Mouse (Mus musculus) C2C12 (cell line): Measurements from ENCODE around the gene Cpne9. TPM values are rescaled to one million over a fixed set of nuclear protein-coding genes. Genes with fewer than 3 reads are reported as not detected.

ENCODE experiments used
- H3K27me3 ChIP-seq: one replicate; pipeline ENCODE4 v1.6.1; 2011; ENCODE audit not compliant: control insufficient read depth, insufficient read depth, insufficient read length
- H3K36me3 ChIP-seq: one replicate; pipeline ENCODE4 v1.6.1; 2011; ENCODE audit not compliant: control insufficient read depth, insufficient read depth
- H3K4me3 ChIP-seq: one replicate; pipeline ENCODE4 v1.5.1; 2011; ENCODE audit warnings: mild to moderate bottlenecking, control low read depth; ENCODE audit not compliant: poor library complexity, insufficient read depth, severe bottlenecking
- H3K79me2 ChIP-seq: one replicate; pipeline ENCODE4 v1.6.1; 2011; ENCODE audit not compliant: control insufficient read depth, insufficient read depth
- H3K79me3 ChIP-seq: one replicate; pipeline ENCODE4 v1.6.1; 2011; ENCODE audit warnings: low read depth, control low read depth
- H3ac ChIP-seq: one replicate; pipeline ENCODE3; 2011; ENCODE audit warnings: low read depth; ENCODE audit not compliant: control insufficient read depth, insufficient read length
- CEBPB ChIP-seq: IDR thresholded peaks from one replicate; pipeline ENCODE4 v1.6.1; 2011; ENCODE audit warnings: low read depth, mild to moderate bottlenecking, control low read depth, moderate library complexity
- CTCF ChIP-seq: IDR thresholded peaks from one replicate; pipeline ENCODE4 v1.5.1; 2011; ENCODE audit not compliant: control insufficient read depth, insufficient read depth, insufficient read length
- FOSL1 ChIP-seq: IDR thresholded peaks from one replicate; pipeline ENCODE4 v1.8.0; 2011; ENCODE audit warnings: mild to moderate bottlenecking, low read length; ENCODE audit not compliant: poor library complexity, insufficient read depth, severe bottlenecking
- MAX ChIP-seq: IDR thresholded peaks from one replicate; pipeline ENCODE4 v1.6.1; 2011; ENCODE audit warnings: mild to moderate bottlenecking, control low read depth
- MYOD1 ChIP-seq: IDR thresholded peaks from one replicate; pipeline ENCODE4 v1.6.1; 2011; ENCODE audit warnings: low read depth; ENCODE audit not compliant: control insufficient read depth, insufficient read length
- MYOG ChIP-seq: IDR thresholded peaks from one replicate; pipeline ENCODE4 v1.6.1; 2011; ENCODE audit not compliant: control insufficient read depth, insufficient read length; ENCODE audit errors: extremely low read depth
- USF1 ChIP-seq: IDR thresholded peaks from one replicate; pipeline ENCODE4 v1.6.1; 2011; ENCODE audit warnings: low read depth, mild to moderate bottlenecking, control low read depth, moderate library complexity
- long read RNA-seq, 2 experiments: library from polyadenylated mRNA; unstranded; transcript quantifications; one replicate each; pipeline ENCODE4 v2.0.0; 2019 to 2020
- polyA plus RNA-seq: library from polyadenylated mRNA; unstranded; fragments of >200 nt; fragmentation: generic; extraction: Trizol; gene quantifications from one replicate; pipeline ENCODE4 v1.2.1, GENCODE M21; 2012; ENCODE audit warnings: missing spikeins

The Cpne9 gene
- 0.01 TPM for polyA plus RNA-seq
- long read RNA-seq, experiment 1: 0 reads
- long read RNA-seq, experiment 2: 0 reads

DNA sequence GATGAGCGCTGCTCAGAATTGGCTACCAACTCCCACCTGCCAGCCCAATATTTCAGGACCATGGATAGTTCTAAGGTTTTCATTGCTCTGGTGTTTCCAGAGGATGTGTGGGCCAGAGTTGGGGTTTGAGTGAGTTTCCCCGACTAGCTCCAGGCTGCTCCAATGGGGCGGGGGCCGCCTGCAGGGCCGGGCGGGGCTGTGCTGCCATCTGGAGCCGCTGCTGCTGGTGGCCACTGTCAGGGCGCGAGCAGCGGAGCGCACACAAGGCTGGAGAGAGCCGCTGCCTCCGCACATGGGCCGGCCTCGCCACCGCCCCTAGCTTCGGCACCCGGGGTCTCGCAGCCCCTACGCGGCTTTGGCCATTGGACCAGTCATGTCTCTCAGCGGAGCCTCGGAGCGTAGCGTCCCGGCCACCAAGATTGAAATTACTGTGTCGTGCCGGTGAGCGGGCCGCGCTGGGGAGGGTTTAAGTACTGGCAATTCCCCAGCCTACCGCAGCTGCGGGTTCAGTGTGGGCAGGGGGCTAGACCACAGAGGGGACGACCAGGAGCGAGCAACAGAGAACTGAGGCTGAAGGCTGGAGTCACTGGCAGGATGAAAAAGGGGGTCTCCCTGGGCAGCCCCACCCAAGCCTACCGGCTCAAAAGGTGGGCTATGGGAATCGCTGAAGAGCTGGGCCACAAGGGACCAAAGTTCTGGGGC lies at the start of gene Cpne9:
TSS of gene Cpne9 (plus strand) at position 207 of the 702 bp plus-strand sequence.
- Histone ChIP-seq H3ac (no peak within 1 kb of the TSS), H3K36me3 (no peaks in the 10 kb centered on the region), H3K27me3 (peaks cover 29% of the 10 kb centered on the region), H3K4me3 (no peak within 1 kb of the TSS), H3K79me3 (no peaks in the 10 kb centered on the region), H3K79me2 (no peaks in the 10 kb centered on the region)
- TF ChIP-seq CEBPB: no peak
- TF ChIP-seq CTCF: no peak
- no peak for TF ChIP-seq MYOG
- no peak for TF ChIP-seq FOSL1
- no peak for TF ChIP-seq MAX
- TF ChIP-seq USF1: no peak
- TF ChIP-seq MYOD1: no peak

DNA sequence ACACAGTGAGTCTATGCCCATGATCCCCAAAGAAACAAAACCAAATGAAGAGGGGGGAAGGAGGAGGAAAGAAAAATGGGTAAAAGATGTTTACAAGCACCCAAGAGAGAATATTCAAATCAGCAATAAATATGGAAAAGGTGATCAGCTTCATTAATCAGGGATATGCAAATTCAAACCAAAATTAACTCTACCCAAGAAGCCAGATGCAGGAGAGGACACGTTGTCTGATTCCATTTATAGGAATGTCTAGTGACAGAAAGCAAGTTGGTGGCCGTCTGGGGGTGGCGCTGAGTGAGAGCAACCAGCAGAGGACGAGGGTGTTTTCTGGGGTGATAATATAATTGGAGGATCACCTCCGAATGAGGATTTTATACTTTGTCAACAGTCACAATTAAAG lies 47.0 kb upstream of the Cpne9 start:
- Histone ChIP-seq H3K36me3 (no peaks in the 10 kb centered on the region), H3K79me2 (peaks cover 16% of the 10 kb centered on the region), H3K27me3 (peaks cover 13% of the 10 kb centered on the region), H3K4me3 (no peak overlapping the region), H3ac (no peak overlapping the region), H3K79me3 (no peaks in the 10 kb centered on the region)
- TF ChIP-seq MAX: no peak
- no peak for TF ChIP-seq MYOD1
- no peak for TF ChIP-seq FOSL1
- no peak for TF ChIP-seq MYOG
- TF ChIP-seq USF1: no peak
- no peak for TF ChIP-seq CEBPB
- no peak for TF ChIP-seq CTCF

DNA sequence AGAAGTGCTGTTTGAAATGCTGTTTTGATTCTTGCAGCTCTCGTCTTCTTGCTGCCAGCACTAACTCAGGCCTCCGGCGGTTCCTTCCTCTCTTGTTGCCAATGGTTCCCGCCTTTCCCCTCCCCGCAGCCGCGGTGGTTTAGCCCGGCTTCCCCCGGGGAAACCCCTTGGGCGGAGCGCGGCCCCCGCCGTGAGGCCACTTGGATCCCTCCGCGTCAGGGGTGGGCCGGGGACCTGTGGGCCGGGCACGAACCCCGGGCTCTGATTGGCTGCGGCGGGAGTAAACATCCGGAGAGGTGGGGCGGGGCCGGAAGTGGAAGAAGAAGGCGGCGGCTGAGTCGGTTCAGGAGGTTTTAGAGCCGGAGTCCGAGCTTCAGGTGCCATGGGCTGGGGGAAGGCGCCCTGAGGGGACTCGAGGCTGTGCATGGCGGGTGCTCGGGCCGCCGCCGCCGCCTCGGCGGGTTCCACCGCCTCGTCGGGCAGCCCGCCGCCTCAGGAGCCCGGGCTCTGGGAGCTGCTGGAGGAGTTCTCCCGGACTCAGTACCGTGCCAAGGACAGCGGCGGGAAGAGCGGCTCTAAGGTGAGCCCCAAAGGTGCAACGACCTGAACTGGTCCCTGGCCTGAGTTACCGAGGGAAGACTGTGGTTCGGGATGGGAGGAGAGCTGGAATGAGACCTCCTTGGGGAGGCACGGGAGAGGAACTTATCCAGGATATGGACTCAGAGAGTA lies 44.4 kb upstream of the Cpne9 start, which contains the start of gene Mtmr14:
TSS of gene Mtmr14 (plus strand) at position 302 of the 729 bp plus-strand sequence.
- Histone ChIP-seq H3K4me3 (peak within 1 kb of the TSS; percentile 68), H3K79me2 (peaks cover 16% of the 10 kb centered on the region), H3K27me3 (peaks cover 7% of the 10 kb centered on the region), H3ac (peak within 1 kb of the TSS; percentile 44), H3K79me3 (no peaks in the 10 kb centered on the region), H3K36me3 (peaks cover 4% of the 10 kb centered on the region)
- TF ChIP-seq USF1 (no peak), CEBPB (no peak), MAX (peak; percentile 35)

DNA sequence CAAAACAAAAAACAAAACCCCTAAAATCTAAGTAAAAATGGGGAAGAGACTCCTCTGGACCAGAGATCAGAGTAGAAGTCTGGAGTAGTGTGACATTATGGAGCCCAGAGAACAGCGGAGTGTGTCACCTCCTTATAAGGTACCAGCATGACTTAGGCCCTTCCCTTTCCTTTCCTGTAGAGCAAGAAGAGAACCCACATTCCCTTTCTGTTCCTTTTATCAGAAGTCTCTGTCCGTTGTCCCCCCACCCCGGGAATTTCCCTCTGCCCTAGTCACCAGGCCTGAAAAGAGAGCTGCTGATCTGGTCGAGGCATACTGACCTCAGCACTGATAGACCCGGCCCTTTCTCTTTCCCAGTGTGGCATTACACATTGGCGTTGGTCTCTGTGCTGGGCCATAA lies 43.7 kb upstream of the Cpne9 start:
- Histone ChIP-seq H3K27me3 (peaks cover 6% of the 10 kb centered on the region), H3K36me3 (peaks cover 4% of the 10 kb centered on the region), H3K4me3 (peak overlapping the region; percentile 68), H3K79me3 (no peaks in the 10 kb centered on the region), H3K79me2 (peaks cover 16% of the 10 kb centered on the region), H3ac (peak overlapping the region; percentile 30)
- no peak for TF ChIP-seq CTCF
- no peak for TF ChIP-seq USF1
- TF ChIP-seq MYOD1: no peak
- TF ChIP-seq CEBPB: no peak

DNA sequence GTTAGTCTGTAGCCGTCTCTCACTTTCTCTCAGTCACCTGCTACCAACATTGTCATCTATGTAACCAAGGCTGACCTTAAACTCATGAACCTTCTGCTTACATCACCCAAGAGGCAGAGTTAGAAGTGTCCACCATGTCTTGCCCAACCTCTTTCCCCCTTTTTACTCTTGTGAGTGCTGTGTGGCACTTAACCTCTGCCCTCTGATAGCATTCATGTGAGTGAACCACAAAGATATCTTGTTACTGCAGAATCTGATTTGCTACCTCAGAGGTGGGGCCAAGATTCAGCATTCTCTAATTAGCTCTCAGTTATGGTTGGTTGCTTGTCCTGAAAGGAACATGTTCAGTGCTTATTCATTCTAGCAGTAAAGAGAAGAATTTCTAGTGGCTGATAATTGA lies 39.4 kb upstream of the Cpne9 start:
- Histone ChIP-seq H3K79me2 (peaks cover 16% of the 10 kb centered on the region), H3K36me3 (peaks cover 14% of the 10 kb centered on the region), H3K4me3 (no peak overlapping the region), H3K27me3 (no peaks in the 10 kb centered on the region), H3ac (no peak overlapping the region), H3K79me3 (no peaks in the 10 kb centered on the region)
- TF ChIP-seq MAX: no peak
- no peak for TF ChIP-seq CEBPB
- no peak for TF ChIP-seq MYOG
- TF ChIP-seq CTCF: no peak
- no peak for TF ChIP-seq FOSL1
- no peak for TF ChIP-seq USF1
- no peak for TF ChIP-seq MYOD1

DNA sequence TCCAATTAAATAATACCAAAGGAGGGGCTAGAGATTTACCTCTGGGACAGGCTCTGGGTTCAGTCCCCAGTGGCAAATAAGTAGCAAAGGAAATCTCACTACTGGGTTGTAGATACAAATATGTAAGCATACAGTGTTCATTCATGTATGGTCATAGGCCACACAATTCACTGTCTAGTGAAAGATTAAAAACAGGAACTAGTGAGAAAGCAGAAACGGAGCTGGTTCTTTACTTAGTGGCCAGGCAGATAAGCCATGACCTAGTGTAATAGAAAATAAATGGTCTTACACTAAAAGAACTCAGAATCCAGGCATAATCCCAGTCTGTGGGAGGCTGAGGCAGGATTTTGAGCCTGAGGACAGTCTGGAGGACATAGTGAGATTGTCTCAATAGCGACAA lies 36.5 kb upstream of the Cpne9 start:
- no peak for TF ChIP-seq CTCF
- no peak for TF ChIP-seq MYOG
- no peak for TF ChIP-seq CEBPB
- TF ChIP-seq MYOD1: no peak
- TF ChIP-seq FOSL1: no peak
- TF ChIP-seq MAX: no peak
- TF ChIP-seq USF1: no peak
- no peaks in the 10 kb centered on the region for H3K79me3 ChIP-seq
- no peaks in the 10 kb centered on the region for H3K79me2 ChIP-seq
- H3ac ChIP-seq: no peak overlapping the region
- H3K36me3 ChIP-seq: peaks cover 20% of the 10 kb centered on the region
- H3K4me3 ChIP-seq: no peak overlapping the region
- H3K27me3 ChIP-seq: no peaks in the 10 kb centered on the region
